Mouse (Mus musculus): Measurements from ENCODE around the gene Gm43517.

Gene Gm43517

DNA sequence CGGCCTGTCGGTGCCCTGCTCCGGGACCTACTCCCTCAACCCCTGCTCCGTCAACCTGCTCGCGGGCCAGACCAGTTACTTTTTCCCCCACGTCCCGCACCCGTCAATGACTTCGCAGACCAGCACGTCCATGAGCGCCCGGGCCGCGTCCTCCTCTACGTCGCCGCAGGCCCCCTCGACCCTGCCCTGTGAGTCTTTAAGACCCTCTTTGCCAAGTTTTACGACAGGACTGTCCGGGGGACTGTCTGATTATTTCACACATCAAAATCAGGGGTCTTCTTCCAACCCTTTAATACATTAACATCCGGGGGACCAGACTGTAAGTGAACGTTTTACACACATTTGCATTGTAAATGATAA is 637 bp downstream of the Gm43517 start:
- DNase-seq (ENCODE audit: low spot score), result no peak

DNA sequence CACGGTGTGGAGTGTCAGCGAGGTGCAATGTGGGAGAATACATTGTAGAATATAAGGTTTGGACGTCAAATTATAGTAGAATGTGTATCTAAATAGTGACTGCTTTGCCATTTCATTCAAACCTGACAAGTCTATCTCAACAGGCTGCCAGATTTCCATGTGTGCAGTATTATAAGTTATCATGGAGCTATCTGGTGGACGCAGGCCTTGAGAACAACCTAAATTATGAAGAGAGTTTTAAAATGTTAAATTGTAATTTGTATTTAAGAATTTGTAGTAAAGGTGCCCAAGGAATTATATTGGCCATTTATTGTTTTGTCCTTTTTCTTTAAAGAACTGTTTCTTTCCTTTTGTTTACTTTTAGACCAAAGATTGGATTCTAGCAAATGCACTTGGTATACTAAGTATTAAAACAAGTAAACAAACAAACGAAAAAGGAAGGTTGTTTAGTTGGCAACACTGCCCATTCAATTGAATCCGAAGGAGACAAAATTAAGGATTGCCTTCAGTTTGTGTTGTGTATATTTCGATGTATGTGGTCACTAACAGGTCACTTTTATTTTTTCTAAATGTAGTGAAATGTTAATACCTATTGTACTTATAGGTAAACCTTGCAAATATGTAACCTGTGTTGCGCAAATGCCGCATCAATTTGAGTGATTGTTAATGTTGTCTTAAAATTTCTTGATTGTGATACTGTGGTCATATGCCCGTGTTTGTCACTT is 1.3 kb downstream of the Gm43517 start:
- DNase-seq (ENCODE audit: low spot score), result no peak

DNA sequence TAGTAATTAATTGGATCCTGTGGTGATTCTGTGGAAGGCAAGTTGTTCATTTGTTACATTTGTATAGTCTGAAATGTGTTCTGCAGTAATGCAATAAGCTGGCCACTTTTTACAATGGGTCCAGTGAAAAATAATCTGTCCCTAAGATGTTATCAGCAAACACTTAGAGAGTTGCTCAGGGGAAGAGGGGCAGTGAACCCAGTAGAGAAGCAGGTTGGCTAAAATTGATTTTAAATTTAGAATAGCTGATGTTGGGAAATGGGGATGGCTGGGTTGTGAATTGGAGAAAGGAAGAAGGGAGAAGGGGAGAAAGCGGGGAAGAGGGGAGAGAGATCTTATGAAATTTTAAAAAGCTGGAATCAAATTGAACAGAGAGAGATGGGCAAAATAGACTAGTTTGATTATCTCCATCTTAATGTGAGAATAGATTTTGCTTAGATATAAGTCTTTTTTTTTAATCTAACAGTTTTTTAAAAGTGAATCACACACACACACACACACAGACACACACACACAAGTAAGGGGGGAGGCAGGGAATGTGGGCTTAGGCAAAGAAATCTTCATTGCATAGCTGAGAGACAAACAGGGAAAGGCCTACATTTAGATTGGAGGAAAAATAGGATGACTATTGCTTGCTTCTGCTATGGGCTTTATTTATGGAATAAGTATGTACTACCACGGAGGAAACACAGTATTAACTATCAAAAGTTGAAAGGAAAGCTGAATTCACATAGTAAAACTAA is 3.1 kb downstream of the Gm43517 start:
- DNase-seq (ENCODE audit: low spot score), result no peak

DNA sequence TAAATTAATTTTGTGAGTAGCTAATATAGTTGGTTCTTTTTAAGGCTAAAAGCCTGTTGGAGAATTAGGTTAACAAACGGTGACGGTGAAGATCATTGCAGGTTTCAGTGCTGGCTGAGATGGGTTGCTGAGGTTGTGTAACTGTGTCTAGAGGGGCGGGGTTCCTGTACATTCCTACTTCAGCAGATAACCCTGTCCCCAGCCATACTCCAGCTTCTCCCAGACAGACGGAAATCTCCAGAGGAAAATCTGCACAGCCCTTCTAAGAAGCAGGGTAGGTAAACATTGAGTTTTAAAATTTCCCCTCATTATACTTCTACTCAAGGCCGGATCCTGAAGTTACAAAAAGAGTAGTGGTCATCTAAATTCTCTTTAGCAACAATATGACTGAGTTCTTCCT is 4.7 kb downstream of the Gm43517 start:
- no peak for DNase-seq (ENCODE audit: low spot score)

DNA sequence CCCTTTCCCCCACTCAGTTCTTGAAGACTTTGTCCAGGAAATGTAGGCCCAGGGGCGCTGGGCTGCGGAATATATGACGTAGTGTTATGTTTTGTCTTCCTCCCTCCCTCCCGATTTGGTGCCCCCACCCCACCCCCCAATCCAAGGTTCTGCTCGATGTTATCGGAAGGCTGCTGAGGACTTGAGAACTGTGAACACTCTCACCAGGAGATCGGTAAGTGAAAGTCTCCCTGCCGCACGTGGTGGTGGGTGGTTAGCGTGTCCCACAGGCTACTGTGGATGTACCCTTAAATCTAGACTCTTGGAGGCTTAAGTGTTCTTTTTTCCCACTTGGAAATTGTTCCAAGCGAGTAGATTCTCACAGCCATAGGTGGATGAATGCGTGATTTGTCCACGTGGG is 5.3 kb downstream of the Gm43517 start:
- no peak for DNase-seq (ENCODE audit: low spot score)

DNA sequence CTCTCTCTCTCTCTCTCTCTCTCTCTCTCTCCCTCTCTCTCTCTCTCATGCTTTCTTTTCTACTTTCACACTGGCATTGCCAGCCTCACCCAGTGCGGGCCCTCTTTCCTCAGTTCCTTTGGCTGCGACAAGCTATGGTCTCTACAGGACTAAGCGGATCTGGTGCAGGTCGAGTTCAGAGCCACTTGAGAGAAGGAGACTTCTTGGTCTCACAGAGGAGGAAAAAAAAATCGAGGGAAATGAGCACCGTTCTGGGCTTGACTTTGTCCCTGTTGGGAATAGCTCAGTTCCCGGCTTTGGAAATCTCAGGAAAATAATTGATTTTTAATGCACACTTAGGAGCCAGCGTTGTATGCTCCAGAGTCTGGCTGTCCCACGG is 5.9 kb downstream of the Gm43517 start:
- no peak for DNase-seq (ENCODE audit: low spot score)

DNA sequence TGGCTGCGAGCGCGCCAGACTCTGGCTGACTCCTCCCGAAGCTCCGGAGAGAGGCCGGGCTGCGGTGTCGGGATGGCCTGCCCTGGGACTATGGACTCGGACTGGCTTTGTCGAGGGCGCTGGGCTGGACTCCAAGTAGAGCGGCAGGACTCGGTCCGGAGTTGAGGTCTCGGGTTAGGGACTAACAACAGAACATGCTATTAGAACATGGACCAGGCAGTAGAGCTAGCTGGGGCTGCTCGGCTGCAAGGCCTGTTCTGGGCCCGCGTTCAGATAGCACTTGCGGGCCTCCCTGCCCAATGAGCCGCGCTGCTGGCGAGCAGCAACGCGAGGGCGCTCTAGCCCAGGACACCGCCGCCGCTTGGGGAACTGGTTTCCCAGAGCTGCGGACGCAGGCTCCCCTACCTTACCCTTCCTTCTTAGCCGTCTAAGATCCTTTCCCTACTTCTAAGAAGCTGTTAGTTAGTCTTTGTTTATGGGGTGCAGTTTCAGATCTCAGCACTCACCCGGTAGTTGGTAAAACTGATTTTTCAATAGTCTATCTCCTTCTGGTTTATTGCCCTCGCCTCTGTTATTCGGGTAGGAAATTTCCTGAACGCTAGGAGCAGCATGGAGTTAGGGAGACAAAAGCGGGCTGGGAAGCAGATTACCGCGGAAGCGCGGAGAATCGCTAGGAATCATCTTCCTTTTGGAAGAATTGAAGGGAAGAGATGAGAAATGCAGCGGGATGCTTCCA is 6.5 kb downstream of the Gm43517 start:
- DNase-seq (ENCODE audit: low spot score), result no peak

DNA sequence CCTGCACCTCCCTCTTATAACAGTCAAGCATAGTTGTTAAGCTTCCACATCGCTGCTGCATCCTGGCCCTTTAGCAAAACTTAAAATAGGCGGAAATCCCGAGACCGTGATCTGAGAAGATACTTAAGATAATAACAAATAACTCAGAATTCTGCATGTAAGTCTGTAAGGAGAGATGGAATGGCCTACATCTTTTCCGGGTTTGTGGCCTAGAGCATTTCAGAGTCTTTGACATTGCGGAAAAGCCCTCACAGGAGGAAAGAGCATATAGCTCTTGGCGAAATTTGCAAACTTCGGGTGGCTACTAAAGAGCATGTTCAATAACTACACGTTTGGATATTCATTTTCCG is 7.0 kb downstream of the Gm43517 start:
- DNase-seq (ENCODE audit: low spot score), result no peak

DNA sequence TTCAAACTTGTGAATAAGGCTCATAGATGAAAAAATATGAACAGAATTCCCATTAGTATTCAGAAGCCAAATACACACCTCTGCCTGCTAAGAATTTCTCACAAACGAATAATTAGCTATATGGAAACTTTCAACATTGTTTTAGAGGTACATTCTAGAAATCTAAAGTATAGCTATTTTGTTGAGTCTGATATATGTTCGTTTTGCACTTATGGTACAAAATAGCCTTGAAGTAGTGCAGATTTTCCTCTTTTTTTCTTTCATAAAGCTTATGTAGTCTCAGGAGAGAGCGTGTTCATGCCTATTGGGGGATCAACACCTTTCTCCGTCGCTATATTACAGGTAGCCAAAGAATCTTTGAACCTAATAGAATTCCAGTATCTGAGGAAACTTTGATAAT is 7.9 kb downstream of the Gm43517 start:
- no peak for DNase-seq (ENCODE audit: low spot score)

DNA sequence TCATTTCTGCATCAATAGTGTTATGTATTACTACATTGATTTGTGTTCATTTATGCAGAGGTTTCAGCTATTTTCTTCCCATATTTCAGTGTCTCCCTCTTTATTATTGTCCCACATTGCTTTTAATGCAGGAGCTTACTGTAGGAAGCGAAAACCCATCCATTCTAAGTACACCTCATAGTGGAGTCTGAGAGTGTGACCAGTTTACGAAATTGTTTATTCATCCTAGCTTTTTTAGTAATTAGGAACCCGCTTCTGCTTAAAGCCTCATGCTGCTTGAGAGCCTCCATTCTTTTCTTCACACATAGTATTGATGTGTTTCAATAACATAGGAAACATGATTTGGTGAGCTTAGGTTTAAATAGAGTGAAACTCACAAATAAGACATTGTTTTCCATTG is 8.7 kb downstream of the Gm43517 start:
- no peak for DNase-seq (ENCODE audit: low spot score)

DNA sequence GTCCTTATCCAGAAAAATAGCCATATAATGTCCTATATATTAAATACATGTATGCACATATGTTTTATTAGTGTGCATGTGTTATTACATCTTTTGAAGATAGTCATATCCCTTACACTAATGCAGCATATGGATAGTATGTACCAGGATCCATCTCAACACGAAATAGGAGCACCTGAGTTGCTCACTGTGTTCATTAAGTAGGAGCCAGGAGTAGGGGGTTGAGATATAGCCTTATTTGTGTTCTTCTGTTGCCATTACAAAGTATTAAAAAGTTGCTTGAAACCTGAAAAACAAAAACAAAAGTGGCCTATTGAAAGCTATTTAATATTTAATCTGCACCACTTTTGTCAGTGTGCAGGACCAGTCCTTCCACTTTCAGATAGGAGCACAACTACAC is 9.2 kb downstream of the Gm43517 start:
- DNase-seq (ENCODE audit: low spot score), result no peak

DNA sequence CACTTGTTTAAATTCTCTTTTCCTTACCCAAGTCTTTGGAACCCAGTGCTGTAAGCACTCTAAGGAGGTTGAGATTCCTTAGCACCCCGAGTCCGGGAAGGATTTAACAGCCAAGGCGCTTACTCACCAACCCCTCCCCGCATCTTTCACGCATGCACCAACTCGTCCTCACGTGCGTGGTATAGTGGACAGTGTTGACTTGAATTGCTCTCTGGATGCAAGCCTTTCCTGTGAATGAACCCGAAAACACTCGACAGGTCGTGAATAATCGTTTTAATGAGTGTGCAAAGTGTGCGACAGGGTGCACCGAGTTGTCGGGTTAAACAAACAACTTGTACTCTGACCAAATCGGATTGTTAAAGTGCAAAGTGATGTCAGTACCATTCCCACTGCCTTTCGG is 9.9 kb downstream of the Gm43517 start:
- DNase-seq (ENCODE audit: low spot score), result no peak

DNA sequence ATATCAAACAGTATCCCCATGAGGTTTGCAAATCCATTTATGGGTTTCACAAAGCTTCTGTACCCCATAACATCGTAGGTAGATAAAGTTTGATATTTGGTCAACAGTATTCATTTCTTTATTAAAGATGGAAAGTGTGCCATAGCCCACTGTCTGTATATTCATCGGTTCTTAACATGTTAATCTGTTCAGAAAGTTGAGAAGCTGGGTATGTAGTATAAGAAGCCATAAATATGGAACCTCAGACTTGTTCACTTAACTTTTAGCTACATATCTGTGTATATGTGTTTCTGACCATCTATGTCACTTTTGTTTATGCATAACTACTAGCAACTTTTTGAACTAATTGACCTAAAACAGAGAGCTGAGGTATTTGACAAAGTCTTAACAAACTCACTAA is 11.0 kb downstream of the Gm43517 start:
- no peak for DNase-seq (ENCODE audit: low spot score)

DNA sequence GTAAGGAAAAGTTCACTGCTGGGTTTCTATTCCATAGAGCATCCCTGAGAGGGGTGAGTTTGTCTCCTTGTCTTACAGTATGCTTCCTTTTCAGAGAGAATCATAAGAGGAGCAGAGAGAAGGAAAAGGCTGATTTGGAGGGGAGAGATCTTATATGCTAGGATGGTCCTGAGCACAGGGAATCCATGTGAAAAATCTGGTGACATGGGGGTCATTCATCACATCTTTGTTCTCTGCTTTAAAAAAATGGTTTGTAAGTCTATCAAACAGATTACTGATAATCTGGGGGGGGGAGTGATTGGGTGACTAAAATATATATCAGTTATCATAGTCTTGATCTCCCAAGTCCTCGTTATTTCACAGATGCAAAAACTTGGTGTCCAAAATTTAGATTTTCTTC is 11.8 kb downstream of the Gm43517 start:
- DNase-seq (ENCODE audit: low spot score), result no peak

DNA sequence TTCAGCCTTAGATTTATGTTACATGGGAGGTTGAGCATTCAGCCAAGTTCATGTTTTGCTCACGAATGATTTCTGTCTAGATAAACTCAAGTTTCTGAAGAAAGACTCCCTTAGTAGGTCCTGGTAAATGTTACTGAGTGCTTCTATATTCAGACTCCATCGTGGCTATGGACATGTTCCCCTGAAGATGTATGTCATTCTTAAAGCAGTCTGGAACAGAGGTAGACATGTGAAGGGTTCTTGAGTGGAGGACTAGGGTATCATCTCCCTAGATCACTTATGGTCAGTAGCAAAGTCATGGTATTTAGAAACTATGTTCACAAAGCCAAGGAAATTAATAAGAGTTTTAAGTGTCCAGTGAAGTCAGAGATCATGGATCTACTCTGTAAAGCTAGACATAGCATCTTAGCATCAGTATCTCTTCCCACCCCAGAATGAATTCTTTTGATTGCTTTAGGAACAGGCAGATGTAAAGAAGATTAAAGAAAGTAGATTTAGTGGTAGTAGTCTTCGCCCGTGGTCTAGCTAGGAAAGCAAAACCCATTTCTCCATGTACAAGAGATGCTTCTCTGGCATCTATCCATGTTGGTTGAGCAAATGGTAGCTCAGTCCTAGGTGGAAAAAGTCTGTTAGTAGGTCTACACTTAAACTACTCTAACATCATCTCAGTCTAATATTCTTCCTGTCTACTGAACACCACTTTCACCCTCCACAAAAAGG is 12.6 kb downstream of the Gm43517 start:
- DNase-seq (ENCODE audit: low spot score), result no peak

DNA sequence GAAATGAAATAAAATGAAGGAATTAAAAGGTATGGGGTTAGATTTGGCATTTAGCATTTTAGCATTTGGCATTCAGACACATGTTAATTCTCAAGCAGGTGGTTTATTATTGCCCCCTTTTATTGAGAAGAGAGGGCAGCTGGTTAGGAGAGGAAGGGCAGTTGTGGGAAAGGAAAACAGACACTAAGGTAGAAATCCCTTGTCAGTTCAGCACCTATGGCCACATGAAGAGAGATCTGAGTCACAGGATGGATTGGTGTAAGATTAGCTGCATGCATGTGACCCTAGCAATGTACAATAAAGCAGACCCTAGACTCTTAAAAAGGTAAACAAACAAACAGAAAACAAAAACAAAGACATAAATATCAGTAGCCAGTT is 13.2 kb downstream of the Gm43517 start:
- DNase-seq (ENCODE audit: low spot score), result no peak

DNA sequence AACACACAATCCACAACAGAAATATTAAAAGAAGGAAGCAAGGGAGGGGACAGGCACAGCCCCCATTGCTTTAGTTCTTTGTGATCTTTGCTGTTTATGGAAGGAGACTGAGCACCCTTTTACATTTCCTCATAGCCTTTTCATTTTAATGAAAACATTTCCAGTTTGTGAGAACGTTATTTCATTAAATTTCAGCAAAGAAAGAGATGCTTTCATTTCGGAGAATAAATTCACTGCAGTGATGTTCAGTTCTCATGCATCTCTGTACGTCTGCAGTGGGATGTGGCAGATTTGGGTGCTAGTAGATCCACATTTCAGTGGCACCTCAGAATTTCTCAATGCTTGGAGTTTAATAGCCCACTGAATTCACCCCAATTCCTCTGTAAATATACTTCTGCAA is 13.7 kb downstream of the Gm43517 start:
- DNase-seq (ENCODE audit: low spot score), result no peak

DNA sequence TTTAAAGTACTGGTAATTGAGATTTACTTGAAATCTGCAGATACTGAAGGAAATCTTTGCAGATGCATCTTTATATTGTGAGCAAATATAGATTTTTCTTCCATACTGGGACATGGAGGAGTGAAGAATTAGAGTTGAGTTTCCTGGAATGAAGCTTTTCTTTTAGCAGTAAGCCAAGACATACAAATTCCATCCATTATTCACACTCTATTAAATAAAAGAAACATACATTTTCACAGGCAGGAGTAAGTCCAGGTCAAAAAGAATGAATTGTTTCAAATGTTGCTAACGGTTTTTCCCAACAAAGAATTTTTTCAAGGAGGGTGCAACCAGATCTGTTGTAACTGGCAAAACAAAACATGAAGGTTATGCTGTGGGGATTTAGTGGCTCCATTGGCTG is 14.6 kb downstream of the Gm43517 start:
- DNase-seq (ENCODE audit: low spot score), result no peak

DNA sequence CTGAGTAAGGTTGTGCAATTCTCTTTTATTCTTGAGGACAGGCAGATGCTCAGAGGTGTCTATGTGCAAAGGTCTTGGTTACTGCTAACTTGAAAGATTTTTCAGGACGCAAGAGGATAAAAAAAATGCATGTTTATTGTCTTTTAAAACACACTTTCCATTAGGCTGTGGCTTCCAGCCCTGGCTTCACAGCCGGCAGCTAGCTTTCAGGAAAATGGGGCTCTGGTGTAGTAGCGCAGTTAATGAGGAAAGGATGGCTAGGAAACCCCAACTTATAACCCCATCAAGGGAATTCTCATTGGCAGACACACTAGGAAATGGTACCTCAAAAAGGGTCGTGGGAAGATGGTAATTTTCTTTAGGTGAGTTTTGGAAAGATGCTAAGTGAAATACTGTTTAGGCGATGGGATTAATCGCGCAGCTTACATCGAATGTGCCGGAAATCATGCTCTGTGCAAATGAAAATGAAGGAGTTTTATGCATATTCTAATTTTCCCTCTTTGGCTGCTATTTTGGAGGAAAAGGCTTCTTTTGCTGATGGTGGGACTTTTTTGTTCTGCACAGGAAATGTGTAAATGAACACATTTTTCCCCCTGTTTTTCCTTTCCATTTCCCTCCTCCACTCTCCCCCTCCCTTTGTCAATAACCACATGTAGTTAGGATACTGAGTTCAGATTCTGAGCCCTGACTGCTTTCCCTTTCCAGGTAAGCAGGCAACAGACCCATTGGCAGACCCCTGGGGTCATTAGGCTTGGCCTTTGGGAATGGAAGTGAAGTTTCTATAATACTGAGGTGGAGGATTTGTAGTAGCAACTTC is 15.3 kb downstream of the Gm43517 start:
- DNase-seq (ENCODE audit: low spot score), result no peak

DNA sequence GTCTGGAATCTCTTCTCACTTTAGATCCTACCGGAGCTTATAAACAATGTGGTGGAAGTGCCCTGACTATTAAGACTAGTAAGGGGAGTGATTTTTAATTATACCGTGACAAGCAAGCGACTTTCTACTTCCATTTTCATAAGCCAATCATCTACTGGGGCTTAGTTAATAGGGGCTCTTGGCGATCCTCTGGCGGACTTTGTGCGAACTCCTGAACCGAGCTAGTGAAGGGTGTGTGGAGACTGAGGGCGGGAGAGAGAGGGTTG is 15.8 kb downstream of the Gm43517 start:
- no peak for DNase-seq (ENCODE audit: low spot score)

DNA sequence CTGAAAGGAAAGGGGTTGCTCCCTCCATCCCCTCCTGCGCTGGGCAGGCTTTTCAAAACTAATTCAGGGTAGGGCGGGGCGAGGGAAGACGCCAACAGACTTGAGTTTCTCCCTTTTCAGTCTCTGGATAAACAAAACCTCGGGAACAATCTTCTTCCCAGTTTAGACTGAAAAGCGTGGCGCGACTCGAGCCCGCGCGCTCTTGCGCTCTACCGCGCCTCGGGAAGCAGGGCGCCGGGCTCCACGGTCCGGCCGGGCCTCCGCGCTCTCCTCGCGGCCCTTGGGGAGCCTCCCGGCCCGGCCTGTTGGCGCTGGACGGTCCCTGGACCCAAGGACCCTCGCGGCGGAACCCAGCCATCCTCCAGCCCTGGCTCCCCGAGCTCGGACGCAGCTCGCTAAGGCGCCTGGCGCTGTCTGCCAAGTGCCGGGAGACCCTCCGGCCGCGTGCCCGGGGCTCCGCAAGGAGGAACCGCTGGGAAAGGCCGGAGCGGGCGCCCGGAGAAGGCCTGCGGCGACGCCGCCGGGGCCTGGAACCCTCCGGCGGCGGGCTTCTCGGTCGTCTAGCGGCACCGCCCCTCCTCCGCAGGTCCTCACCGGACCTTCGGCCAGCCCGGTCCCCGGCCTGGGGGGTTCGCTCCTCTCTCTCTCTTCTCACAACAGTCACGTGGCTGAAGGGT is 16.3 kb downstream of the Gm43517 start:
- no peak for DNase-seq (ENCODE audit: low spot score)

DNA sequence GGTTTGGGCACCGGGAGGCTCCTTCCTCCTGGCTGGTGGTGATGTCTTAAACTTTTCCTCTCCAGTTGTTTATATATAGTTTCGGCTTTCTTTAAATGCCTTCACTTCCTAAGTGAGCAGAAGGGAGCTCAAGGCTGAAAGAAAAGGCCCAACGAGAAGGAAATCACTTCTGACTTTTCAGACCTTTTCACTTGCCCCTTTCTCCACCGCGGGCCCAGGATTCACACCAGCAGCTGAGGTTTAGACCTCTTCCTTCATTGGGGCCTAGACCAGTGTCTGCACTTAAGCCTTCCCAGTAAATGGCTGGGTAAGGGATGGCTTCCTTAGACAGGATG is 16.8 kb downstream of the Gm43517 start:
- no peak for DNase-seq (ENCODE audit: low spot score)
